Mouse (Mus musculus): Measurements from ENCODE around the gene Atp1a1.

GRCm38 (mm10) chr3:101594982-101595381 is 9.5 kb downstream of the Atp1a1 start:
- TF ChIP-seq CTCF (IDR thresholded peaks at IDR 0.05; ENCODE audit: low read depth) (no peak), EP300 (IDR thresholded peaks at IDR 0.05; ENCODE audit: low read depth) (no peak)

Measured in liver, embryonic 14.5 days (tissue).